Mouse (Mus musculus): ENCODE measurements around the gene Cnot3. TPM values are rescaled to one million over a fixed set of nuclear protein-coding genes. Genes with fewer than 3 reads are reported as not detected.

Gene Cnot3
- polyA plus RNA-seq, 1 experiment from 2014 or later: 57.4 TPM

GRCm38 (mm10) chr7:3611006-3611405, 34.1 kb upstream of the Cnot3 start:
- 84% methylated on average over 13 of the region's 13 CpGs for WGBS
- H3K36me3 ChIP-seq (replicated peaks; ENCODE audit: control insufficient read depth, insufficient read depth, low read depth, low read length): no peaks in the 10 kb centered on the region
- H3K4me3 ChIP-seq (ENCODE audit: low read depth, low read length): no peak overlapping the region

GRCm38 (mm10) chr7:3614021-3614420, 31.0 kb upstream of the Cnot3 start:
- Histone ChIP-seq H3K4me3 (ENCODE audit: low read depth, low read length) (no peak overlapping the region), H3K36me3 (replicated peaks; ENCODE audit: control insufficient read depth, insufficient read depth, low read depth, low read length) (no peaks in the 10 kb centered on the region; the same call in 1 of the 2 replicates), H3K9ac (replicated peaks; ENCODE audit: low read length) (no peak overlapping the region), H3K9me3 (replicated peaks; ENCODE audit: control insufficient read depth, low read length) (no peaks in the 10 kb centered on the region), H3K27ac (replicated peaks; ENCODE audit: low read depth, low read length) (no peak overlapping the region), H3K4me2 (ENCODE audit: low read depth, low read length) (no peak overlapping the region), H3K27me3 (ENCODE audit: control insufficient read depth, insufficient read depth, low read length) (no peaks in the 10 kb centered on the region), H3K4me1 (ENCODE audit: control insufficient read depth, insufficient read depth, low read length) (no peaks in the 10 kb centered on the region)
- DNase-seq (ENCODE audit: low spot score) (no peak), ATAC-seq (replicated peaks; ENCODE audit: insufficient number of reproducible peaks, low FRiP score, low TSS enrichment, low read depth) (no peak)
- 80% methylated on average over 3 of the region's 3 CpGs for WGBS

More at GRCm38 (mm10) chr7:3611006-3611405, 34.1 kb upstream of the Cnot3 start:
- H3K27me3 ChIP-seq (ENCODE audit: control insufficient read depth, insufficient read depth, low read length): no peaks in the 10 kb centered on the region
- DNase-seq (ENCODE audit: low spot score) (no peak), ATAC-seq (replicated peaks; ENCODE audit: insufficient number of reproducible peaks, low FRiP score, low TSS enrichment, low read depth) (no peak)
- no peak overlapping the region for H3K27ac ChIP-seq (replicated peaks; ENCODE audit: low read depth, low read length)
- no peaks in the 10 kb centered on the region for H3K9me3 ChIP-seq (replicated peaks; ENCODE audit: control insufficient read depth, low read length)
- H3K4me2 ChIP-seq (ENCODE audit: low read depth, low read length): no peak overlapping the region
- H3K4me1 ChIP-seq (ENCODE audit: control insufficient read depth, insufficient read depth, low read length): no peaks in the 10 kb centered on the region
- H3K9ac ChIP-seq (replicated peaks; ENCODE audit: low read length): no peak overlapping the region

GRCm38 (mm10) chr7:3616057-3616388, 29.0 kb upstream of the Cnot3 start, which contains the start of gene Oscar:
Oscar (minus strand) TSS chr7:3616157.
- ATAC-seq (replicated peaks; ENCODE audit: insufficient number of reproducible peaks, low FRiP score, low TSS enrichment, low read depth): no peak
- peaks cover 3% of the 10 kb centered on the region for H3K36me3 ChIP-seq (replicated peaks; ENCODE audit: control insufficient read depth, insufficient read depth, low read depth, low read length)
- no peaks in the 10 kb centered on the region for H3K4me1 ChIP-seq (ENCODE audit: control insufficient read depth, insufficient read depth, low read length)
- 80% methylated on average over 4 of the region's 4 CpGs for WGBS
- H3K27me3 ChIP-seq (ENCODE audit: control insufficient read depth, insufficient read depth, low read length): no peaks in the 10 kb centered on the region
- no peak within 1 kb of the TSS for H3K27ac ChIP-seq (replicated peaks; ENCODE audit: low read depth, low read length)
- no peak within 1 kb of the TSS for H3K9ac ChIP-seq (replicated peaks; ENCODE audit: low read length)
- no peak within 1 kb of the TSS for H3K4me3 ChIP-seq (ENCODE audit: low read depth, low read length)
- no peaks in the 10 kb centered on the region for H3K9me3 ChIP-seq (replicated peaks; ENCODE audit: control insufficient read depth, low read length)
- no peak for DNase-seq (ENCODE audit: low spot score)
- no peak within 1 kb of the TSS for H3K4me2 ChIP-seq (ENCODE audit: low read depth, low read length)

GRCm38 (mm10) chr7:3616389-3617241, 28.5 kb upstream of the Cnot3 start:
- no peaks in the 10 kb centered on the region for H3K9me3 ChIP-seq (replicated peaks; ENCODE audit: control insufficient read depth, low read length)
- H3K9ac ChIP-seq (replicated peaks; ENCODE audit: low read length): no peak overlapping the region
- no peak overlapping the region for H3K4me2 ChIP-seq (ENCODE audit: low read depth, low read length)
- 43% methylated on average over 6 of the region's 6 CpGs for WGBS
- H3K4me1 ChIP-seq (ENCODE audit: control insufficient read depth, insufficient read depth, low read length): no peaks in the 10 kb centered on the region
- H3K4me3 ChIP-seq (ENCODE audit: low read depth, low read length): no peak overlapping the region; the same call in 1 of the 2 replicates
- no peak for DNase-seq (ENCODE audit: low spot score)
- peak; percentile 20; the same call in 1 of the 2 replicates for ATAC-seq (replicated peaks; ENCODE audit: insufficient number of reproducible peaks, low FRiP score, low TSS enrichment, low read depth)
- H3K27ac ChIP-seq (replicated peaks; ENCODE audit: low read depth, low read length): no peak overlapping the region
- H3K36me3 ChIP-seq (replicated peaks; ENCODE audit: control insufficient read depth, insufficient read depth, low read depth, low read length): peaks cover 3% of the 10 kb centered on the region
- H3K27me3 ChIP-seq (ENCODE audit: control insufficient read depth, insufficient read depth, low read length): no peaks in the 10 kb centered on the region

GRCm38 (mm10) chr7:3617242-3617995, 27.6 kb upstream of the Cnot3 start, which contains the start of gene Ndufa3:
Ndufa3 (plus strand) TSS chr7:3617373.
- Histone ChIP-seq H3K9ac (replicated peaks; ENCODE audit: low read length) (peak within 1 kb of the TSS; percentile 88), H3K4me3 (ENCODE audit: low read depth, low read length) (peak within 1 kb of the TSS; percentile 71), H3K27ac (replicated peaks; ENCODE audit: low read depth, low read length) (no peak within 1 kb of the TSS), H3K4me1 (ENCODE audit: control insufficient read depth, insufficient read depth, low read length) (no peaks in the 10 kb centered on the region), H3K9me3 (replicated peaks; ENCODE audit: control insufficient read depth, low read length) (no peaks in the 10 kb centered on the region), H3K36me3 (replicated peaks; ENCODE audit: control insufficient read depth, insufficient read depth, low read depth, low read length) (peaks cover 3% of the 10 kb centered on the region), H3K27me3 (ENCODE audit: control insufficient read depth, insufficient read depth, low read length) (no peaks in the 10 kb centered on the region), H3K4me2 (ENCODE audit: low read depth, low read length) (peak within 1 kb of the TSS; percentile 58)
- peak; percentile 95 for ATAC-seq (replicated peaks; ENCODE audit: insufficient number of reproducible peaks, low FRiP score, low TSS enrichment, low read depth)
- DNase-seq (ENCODE audit: low spot score): peak; percentile 92
- WGBS: 1% methylated on average over 30 of the region's 32 CpGs

GRCm38 (mm10) chr7:3629030-3629429, 16.0 kb upstream of the Cnot3 start:
- H3K9ac ChIP-seq (replicated peaks; ENCODE audit: low read length): peak overlapping the region; percentile 68
- H3K9me3 ChIP-seq (replicated peaks; ENCODE audit: control insufficient read depth, low read length): no peaks in the 10 kb centered on the region
- peak overlapping the region; percentile 74 for H3K4me2 ChIP-seq (ENCODE audit: low read depth, low read length)
- no peaks in the 10 kb centered on the region for H3K27me3 ChIP-seq (ENCODE audit: control insufficient read depth, insufficient read depth, low read length)
- peaks cover 3% of the 10 kb centered on the region for H3K36me3 ChIP-seq (replicated peaks; ENCODE audit: control insufficient read depth, insufficient read depth, low read depth, low read length)
- H3K27ac ChIP-seq (replicated peaks; ENCODE audit: low read depth, low read length): no peak overlapping the region
- DNase-seq (ENCODE audit: low spot score): no peak
- peak; percentile 24; the same call in 1 of the 2 replicates for ATAC-seq (replicated peaks; ENCODE audit: insufficient number of reproducible peaks, low FRiP score, low TSS enrichment, low read depth)
- no peaks in the 10 kb centered on the region for H3K4me1 ChIP-seq (ENCODE audit: control insufficient read depth, insufficient read depth, low read length)
- 34% methylated on average over 4 of the region's 4 CpGs for WGBS
- H3K4me3 ChIP-seq (ENCODE audit: low read depth, low read length): peak overlapping the region; percentile 43

GRCm38 (mm10) chr7:3629543-3630477, 15.3 kb upstream of the Cnot3 start, which contains the start of the genes Tfpt and Prpf31:
Tfpt (minus strand) TSS chr7:3629929.
Prpf31 (plus strand) TSS chr7:3629985.
- H3K9ac ChIP-seq (replicated peaks; ENCODE audit: low read length): peak within 1 kb of the TSS; percentile 77
- no peak within 1 kb of the TSS for H3K27ac ChIP-seq (replicated peaks; ENCODE audit: low read depth, low read length)
- H3K4me3 ChIP-seq (ENCODE audit: low read depth, low read length): peak within 1 kb of the TSS; percentile 43
- peak; percentile 84 for ATAC-seq (replicated peaks; ENCODE audit: insufficient number of reproducible peaks, low FRiP score, low TSS enrichment, low read depth)
- peak within 1 kb of the TSS; percentile 78 for H3K4me2 ChIP-seq (ENCODE audit: low read depth, low read length)
- peak; percentile 96 for DNase-seq (ENCODE audit: low spot score)
- H3K4me1 ChIP-seq (ENCODE audit: control insufficient read depth, insufficient read depth, low read length): no peaks in the 10 kb centered on the region
- H3K9me3 ChIP-seq (replicated peaks; ENCODE audit: control insufficient read depth, low read length): no peaks in the 10 kb centered on the region
- peaks cover 3% of the 10 kb centered on the region for H3K36me3 ChIP-seq (replicated peaks; ENCODE audit: control insufficient read depth, insufficient read depth, low read depth, low read length)
- WGBS: 1% methylated on average over 47 of the region's 47 CpGs
- no peaks in the 10 kb centered on the region for H3K27me3 ChIP-seq (ENCODE audit: control insufficient read depth, insufficient read depth, low read length)
